15 mouse cellular contexts compared by ENCODE assay signal in genomic region chr6:71609968-71610367, GRCm38 (mm10). TPM values are rescaled to one million over a fixed set of nuclear protein-coding genes. Genes with fewer than 3 reads are reported as not detected.
DNase-seq lines count a peak whose midpoint lies in the region; ATAC-seq and TF ChIP-seq lines count a peak whose summit lies in the region.
"Had no signal": no experiment of that assay in that cellular context is flagged by ENCODE, and none has a peak within 500 bp of the region (broad histone marks: within the 10 kb centered on the region; RNA-seq: fewer than 3 reads in every experiment).

No protein-coding gene starts in this region.

- WGBS in kidney, adult 2 months: 91% methylated on average over 7 of the region's 7 CpGs

- intact Hi-C loops in left cerebral cortex, adult 2 months (cut with DNase I): loop anchor here (2.0 kb wide), 1 partner anchor 195 kb away; no protein-coding TSS in a partner anchor
- intact Hi-C loops in left cerebral cortex, postnatal 10 days (cut with DNase I): loop anchor here (5.0 kb wide), 1 partner anchor 197 kb away; no protein-coding TSS in a partner anchor

- peak; percentile 75 for ATAC-seq in megakaryocyte progenitor cell, adult 5-6 weeks (replicated peaks; ENCODE audit: poor library complexity)

- no peak for TF ChIP-seq CTCF in left cerebral cortex, adult 2 months (IDR thresholded peaks at IDR 0.05)
- TF ChIP-seq CTCF in kidney, adult 2 months (conservative IDR thresholded peaks at IDR 0.05; ENCODE audit: insufficient read depth, insufficient read length, low read depth, low read length): no peak

- no peak for TF ChIP-seq POLR2A in kidney, adult 2 months (IDR thresholded peaks at IDR 0.05; ENCODE audit: low read depth, low read length)

- H3K27me3 ChIP-seq in kidney, adult 2 months (replicated peaks; ENCODE audit: control insufficient read depth, insufficient read depth, low read length): no peaks in the 10 kb centered on the region
- H3K27me3 ChIP-seq: forebrain, embryonic 12.5 days; lung, embryonic 15.5 days; megakaryocyte, embryonic 14.5 days had no signal

- peaks cover 5% of the 10 kb centered on the region; the same call in 1 of the 2 replicates for H3K4me1 ChIP-seq in kidney, adult 2 months (ENCODE audit: control insufficient read depth, insufficient read depth, low read length)
- H3K4me1 ChIP-seq: forebrain, embryonic 12.5 days; lung, embryonic 15.5 days had no signal

- H3K36me3 ChIP-seq in kidney, adult 2 months (ENCODE audit: control insufficient read depth, insufficient read depth, low read length): peaks cover 22% of the 10 kb centered on the region

- DNase-seq in left cerebral cortex, adult 2 months (ENCODE audit: extremely low spot score in 1 of 2, low spot score in 2 of 2): peak in 1 of 2 experiments; percentile 36
- no peak for DNase-seq in left cerebral cortex, postnatal 10 days (ENCODE audit: extremely low spot score in 1 of 2, low spot score in 2 of 2)
- DNase-seq in c-Kit-negative CD71-positive TER-119-positive erythroid progenitor cells, embryonic 14.5 days (ENCODE audit: low read depth, low spot score): peak; percentile 33
- DNase-seq in left cerebral cortex, adult 9 months (ENCODE audit: low spot score in 2 of 2): peak; percentile 45 to 61
- DNase-seq in kidney, adult 2 months: no peak
- no peak for DNase-seq in cerebellum, postnatal 36 days
- DNase-seq: adrenal gland, postnatal 14 days; cerebellum, adult 2 months; gastrocnemius, postnatal 14 days; kidney, postnatal 25 days; layer of hippocampus, postnatal 36 days had no signal

- peak overlapping the region; percentile 91 for H3K27ac ChIP-seq in left cerebral cortex, adult 2 months
- no peak overlapping the region for H3K27ac ChIP-seq in kidney, adult 2 months (ENCODE audit: insufficient read depth, low read depth, low read length)
- H3K27ac ChIP-seq: forebrain, embryonic 12.5 days; lung, embryonic 15.5 days had no signal

- H3K4me3 ChIP-seq in left cerebral cortex, adult 2 months: no peak overlapping the region
- H3K4me3 ChIP-seq in kidney, adult 2 months (ENCODE audit: insufficient read depth, low read depth, low read length): no peak overlapping the region
- H3K4me3 ChIP-seq: forebrain, embryonic 12.5 days; lung, embryonic 15.5 days; megakaryocyte, embryonic 14.5 days had no signal

RNA-seq across cellular contexts. Expression of gene Kdm3a, which starts 22.8 kb away (rescaled TPM):
- 10 to 100 TPM; 48.9 to 53.7 TPM for total RNA-seq in left cerebral cortex, adult 2 months (2021)
- total RNA-seq in left cerebral cortex, postnatal 10 days (2021): 10 to 100 TPM; 25.5 to 29.9 TPM
- total RNA-seq in megakaryocyte progenitor cell, adult 5-6 weeks (2015): 37.7 and 42.3 TPM in 2 replicates
- 31.8 and 38.7 TPM in 2 replicates for total RNA-seq in megakaryocyte progenitor cell, adult 5-6 weeks (2017)
- polyA plus RNA-seq in kidney, adult 2 months (2012; rRNA removed): 9.5 and 10.9 TPM in 2 replicates

Comparison
In these comparisons a context has a peak if more than half of its experiments do, and no peak if none do; other contexts are left out.
1. DNase-seq: peak in c-Kit-negative CD71-positive TER-119-positive erythroid progenitor cells, embryonic 14.5 days (single experiment) and left cerebral cortex, adult 9 months (2 of 2); none in left cerebral cortex, postnatal 10 days (0 of 2), kidney, adult 2 months (single experiment) and cerebellum, postnatal 36 days (0 of 2).